Mouse (Mus musculus) cerebellum, postnatal 36 days (tissue): Measurements from ENCODE around the gene Dock2.

Source experiments
- DNase-seq, 2 experiments: peaks; one replicate each; pipeline ENCODE4 v3.0.0; 2021 to 2022; ENCODE audit warnings: mixed read lengths in 2 of 2

Dock2 gene

DNA sequence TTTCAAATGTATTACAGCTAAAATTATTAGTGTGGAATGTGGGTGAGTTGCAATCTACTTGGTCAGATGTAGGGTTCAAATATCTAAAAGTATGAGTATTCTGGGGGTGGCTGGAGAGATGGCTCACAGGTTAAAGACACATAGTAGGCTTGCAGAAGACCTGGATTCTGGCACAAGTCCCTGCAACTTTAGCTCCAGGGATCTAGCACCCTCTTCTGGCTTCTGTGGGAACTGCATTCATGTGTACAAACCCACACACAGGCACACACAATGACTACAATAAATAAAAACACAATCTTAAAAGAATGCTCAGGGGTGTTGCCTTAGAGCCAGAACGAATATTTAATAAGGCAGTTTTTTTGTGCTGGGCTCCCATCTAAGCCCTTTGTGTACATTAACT is 445.8 kb downstream of the Dock2 start:
- DNase-seq: no peak

DNA sequence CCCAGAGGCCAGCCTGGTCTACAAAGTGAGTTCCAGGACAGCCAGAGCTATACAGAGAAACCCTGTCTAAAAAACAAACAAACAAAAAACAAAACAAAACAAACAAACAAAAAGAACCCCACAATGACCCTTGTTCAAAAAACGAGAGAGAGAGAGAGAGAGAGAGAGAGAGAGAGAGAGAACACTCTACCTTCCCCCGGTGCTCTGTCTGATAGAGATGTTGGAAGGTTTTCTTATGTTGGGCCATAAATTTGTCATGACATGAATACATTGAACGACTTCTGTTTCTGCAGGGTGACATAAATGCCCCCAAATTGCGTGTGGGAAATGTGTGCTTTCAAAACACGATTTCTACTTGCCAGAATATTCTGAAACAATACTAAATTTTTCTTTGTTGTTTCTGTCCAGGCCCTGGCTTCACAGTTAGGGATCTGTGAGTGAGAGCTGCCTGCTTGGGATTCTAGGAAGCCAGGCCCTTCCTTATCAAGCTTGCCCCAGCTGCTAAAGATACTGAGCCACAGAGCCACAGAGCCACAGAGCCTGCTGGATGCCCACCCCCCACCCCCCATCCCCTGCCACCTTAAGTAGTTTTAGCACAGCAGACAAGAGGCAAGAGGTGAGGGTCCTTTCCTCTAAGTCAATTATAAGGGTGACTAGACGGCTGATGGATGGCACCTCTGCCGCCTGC is 451.2 kb downstream of the Dock2 start:
- no peak for DNase-seq

DNA sequence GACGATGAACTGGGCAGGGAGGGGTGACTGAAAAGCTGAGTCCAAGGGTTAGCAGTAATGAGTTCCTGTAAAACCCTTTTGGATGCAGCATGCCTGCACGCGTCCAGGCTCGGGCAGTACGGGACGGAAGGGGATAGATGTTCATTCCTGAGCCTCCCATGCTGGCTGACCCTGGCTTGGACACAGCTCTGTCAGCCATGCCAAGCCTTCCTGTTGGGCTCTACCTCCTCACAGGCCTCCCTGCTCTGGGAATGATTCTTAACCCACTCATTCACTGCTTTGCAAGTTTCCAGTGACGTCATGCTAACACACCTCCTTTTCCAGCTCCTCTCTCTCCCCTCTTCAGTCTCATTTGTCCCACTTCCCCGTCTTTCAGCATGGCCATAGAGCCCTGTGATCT is 460.0 kb downstream of the Dock2 start:
- no peak for DNase-seq

DNA sequence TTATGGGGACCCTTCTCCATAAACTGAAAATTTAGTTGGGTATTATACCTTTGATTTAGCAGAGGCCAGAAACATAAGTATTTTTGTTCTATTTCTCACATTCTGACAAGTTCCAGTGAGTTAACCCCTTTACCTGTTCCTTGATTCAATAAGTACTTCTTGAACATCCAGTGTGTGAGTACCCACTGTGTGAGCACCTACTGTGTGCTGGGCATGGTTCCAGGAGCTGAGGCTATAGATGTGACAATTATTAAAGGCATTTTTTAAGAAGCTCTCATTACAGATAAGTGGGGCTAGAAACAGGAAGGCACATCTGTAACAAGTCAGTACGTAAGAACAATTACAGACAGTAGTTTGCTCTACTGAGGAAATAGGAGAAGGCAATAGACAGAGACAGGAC is 464.4 kb downstream of the Dock2 start:
- no peak for DNase-seq

DNA sequence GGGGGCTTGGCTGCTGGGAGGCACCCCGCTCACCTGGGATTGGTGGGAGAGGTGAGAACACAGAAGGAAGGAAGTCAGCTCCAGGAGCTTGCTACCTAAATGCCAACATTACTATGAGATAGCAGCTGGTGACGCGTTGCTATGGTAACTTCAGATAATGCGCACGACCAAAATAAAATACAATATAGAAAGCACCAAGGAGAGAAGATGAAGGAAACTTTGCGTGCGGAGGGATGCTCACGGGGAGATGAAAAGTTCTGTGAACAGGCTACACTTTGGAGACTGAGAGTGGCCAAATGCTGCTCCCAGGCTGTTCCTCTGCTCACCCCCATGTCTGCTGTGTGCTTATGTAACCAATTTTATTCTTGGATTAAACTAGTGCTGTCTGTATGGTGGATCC is 466.7 kb downstream of the Dock2 start:
- DNase-seq: no peak

DNA sequence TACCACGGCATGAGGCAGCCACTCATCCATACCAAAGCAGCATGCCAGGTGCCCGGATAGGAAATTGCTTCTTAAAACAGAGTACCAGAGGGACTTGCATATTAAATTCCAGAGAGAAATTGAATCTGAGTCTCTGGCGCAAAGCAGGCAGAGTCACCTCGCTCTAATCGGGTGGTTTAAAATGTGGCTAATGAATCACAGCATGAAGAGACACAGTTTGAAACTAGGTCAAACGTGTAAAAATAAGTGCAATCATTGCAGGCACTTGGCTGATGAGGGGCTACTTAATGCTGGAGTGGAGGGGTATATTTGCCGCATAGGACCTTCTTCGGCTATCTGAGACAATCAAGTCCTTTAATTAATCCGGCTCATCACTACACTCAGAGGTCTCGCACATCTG is 467.5 kb downstream of the Dock2 start:
- no peak for DNase-seq

DNA sequence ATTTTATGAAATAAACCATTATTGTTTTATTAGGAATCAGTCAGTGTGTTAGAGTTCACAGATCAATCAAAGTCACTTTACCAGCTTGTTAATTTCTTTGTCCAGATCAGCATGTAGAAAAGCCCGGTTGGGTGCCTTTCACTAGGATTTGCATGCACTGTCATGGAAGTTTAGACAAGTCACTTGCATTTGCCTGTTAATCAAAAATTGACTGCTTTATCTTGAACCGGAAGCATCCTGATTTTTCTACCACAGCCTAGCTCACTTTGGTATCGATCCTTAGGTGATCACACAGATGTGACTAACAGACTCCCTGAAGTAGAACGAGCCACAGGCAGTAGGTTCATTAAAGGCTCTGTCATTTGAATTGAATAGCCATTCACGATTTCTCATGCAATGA is 468.3 kb downstream of the Dock2 start:
- DNase-seq: no peak

DNA sequence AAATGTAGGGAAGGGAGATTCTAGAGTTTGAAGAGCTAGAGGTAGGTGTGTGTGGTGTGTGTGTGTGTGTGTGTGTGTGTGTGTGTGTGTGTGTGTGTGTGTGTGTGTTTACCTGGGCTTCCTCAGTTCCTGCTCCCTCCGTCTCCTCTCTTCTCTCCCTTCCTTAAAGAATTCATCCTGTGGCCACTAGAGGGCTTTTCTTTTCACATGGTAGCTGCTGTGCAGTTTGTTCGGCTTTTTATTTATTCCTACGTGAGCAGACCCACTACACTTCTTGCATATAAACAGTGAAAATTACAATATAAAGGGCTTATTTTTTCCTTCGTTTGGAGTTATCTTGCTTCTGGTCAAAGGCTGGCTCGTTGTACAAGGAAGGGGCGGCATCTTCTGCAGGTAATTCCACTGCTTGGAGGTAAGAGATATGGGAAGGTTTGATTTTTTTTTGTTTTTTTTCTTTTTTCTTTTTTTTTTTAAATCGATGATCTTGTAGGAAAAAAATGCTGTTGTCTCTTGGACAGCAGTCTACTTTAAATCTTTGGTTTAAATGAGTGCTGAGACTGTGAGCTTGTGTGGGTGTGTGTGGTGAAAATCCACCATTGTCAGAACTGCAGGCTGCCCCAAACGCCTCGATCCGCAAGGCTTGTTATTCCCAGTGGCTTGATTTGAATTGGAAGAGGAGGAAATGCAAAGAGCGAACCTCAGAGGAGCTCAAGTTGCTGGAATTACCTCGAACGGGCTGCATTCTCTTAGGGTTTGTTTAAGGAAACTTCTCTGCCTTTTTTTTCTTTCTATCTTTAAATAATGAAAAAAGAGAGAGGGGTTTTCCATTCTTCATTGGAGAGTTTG is 468.9 kb downstream of the Dock2 start, which contains the start of gene Fam196b:
TSS of gene Fam196b (plus strand) at position 289 of the 846 bp plus-strand sequence.
- DNase-seq: peak in 1 of 2 experiments; percentile 31

DNA sequence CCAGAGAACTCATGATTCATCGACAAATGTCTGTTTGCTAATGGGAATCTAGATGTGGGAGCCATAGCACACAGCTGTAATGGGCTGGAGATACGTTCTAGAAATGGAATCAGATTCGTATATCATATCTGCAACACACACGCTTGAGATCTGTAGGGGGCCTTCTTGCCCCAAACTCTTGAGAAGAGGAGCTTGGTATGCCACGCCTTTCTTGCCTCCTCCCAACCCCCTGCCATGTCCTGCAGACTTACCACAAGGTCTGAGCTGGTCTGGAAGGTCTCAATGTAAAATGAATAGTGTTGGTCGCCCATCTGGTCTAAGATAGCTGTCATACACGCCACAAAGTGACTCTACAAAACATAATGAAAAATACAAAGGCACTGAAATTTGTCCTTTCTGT is 471.5 kb downstream of the Dock2 start:
- DNase-seq: no peak

DNA sequence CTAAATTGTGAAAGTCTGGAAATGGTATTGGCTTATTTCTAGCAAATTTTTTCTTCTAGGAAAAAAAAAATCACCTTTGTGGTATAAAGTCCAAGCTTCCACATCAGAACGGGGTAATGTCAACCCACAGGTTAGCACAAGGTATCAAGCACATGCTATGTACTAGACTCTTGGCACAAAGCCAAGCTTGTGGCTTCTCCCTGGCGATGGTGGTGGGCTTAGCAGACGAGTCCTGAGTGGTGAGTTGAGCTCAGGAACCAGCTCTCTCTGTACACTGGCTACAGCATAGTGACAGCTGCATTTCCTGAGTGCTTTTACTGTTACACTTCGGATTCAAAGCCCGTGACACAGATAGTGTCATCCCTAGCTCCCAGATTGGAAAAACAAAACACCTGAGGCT is 472.0 kb downstream of the Dock2 start:
- no peak for DNase-seq

DNA sequence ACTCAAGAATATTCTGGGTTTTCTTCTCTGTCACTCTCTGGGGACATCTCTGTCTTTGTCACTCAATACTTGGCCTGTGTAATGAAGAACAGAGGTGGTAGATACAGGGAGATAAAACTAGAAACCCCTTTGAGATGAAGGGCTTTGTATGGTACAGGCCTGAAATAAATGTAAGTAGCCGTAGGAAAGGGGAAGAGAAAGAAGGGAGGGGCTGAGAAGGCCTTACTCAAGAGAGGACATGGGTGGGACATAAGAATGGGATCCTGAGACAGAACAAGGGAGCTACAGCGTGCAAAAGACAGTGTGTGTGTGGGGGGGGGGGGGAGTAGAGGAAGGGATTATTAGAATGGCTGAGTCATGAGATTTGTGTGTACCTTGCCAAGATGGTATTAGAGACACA is 474.3 kb downstream of the Dock2 start:
- DNase-seq: no peak

DNA sequence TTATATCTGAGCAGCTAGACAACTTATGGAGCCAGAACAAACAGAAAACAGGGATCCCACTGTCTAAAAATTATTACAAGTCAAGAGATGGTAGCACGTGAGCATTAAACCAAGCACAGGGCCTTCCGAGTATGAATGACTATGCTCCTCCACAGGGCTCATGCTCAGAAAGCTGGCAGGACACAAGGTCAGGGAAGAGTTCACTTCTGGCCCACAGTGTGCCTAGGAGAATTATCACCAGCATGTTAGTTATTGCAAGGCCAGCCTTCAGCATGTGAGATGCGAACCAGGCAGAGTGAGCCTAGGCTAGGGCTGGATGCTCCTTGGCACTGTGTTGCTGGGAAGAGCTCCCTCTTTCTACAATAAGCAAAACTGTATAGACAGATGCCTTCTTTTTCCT is 475.0 kb downstream of the Dock2 start:
- no peak for DNase-seq

DNA sequence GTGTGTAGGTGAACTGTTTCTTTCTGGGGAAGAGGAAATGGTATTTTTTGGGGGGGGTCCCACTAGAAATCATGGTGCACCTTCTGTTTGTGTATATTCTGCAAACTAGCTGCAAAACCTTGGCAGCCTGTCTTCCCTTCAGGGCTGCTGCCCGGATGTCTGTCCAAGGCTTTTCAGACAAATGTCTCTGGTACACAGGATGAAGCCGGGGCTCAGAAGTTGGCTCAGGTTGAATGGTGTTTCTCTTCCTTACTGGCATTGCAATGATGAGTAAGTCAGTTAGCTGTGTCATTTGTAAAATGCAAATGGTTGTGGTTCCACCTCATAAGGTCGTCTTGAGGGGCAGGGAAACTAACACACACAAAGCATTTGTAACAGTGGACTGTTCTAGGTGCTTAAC is 477.5 kb downstream of the Dock2 start:
- DNase-seq: no peak

DNA sequence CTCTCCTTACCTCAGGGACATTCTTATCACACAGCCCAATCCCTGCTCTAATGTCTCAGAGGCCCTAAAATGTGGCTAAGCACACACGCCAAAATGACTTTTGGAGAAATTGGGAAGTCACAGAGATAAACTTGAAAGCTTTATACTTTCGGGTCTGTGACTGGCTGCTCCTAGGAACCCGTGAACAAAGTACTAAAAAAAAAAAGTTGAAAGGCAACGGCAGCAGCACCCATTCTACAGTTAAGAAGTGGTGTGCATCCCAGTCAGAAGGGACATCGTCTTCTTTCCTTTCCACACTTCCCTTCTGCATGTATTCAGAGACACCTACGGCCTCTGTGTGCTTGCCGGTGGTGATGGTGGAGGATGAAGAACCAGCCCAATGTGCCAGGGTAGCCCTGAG is 483.6 kb downstream of the Dock2 start:
- no peak for DNase-seq

DNA sequence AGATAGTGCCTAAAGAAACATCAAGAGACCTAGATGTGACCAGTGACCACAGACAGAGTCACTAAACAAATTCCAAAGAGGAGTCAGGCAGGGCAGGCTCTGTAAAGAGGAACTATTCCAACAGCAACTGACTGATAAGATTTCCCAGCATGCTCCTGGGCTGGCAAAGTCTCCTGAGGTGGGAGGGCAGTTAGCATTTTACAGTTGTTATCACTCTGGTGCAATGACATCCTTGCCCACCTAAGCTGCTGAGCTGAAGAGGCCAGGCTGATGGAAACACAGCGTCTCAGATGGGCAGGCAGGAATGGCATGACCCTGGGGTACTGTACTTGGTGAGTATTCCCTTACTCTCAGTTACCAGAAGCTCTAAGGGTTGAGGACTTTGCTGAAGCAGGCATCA is 484.1 kb downstream of the Dock2 start:
- no peak for DNase-seq

DNA sequence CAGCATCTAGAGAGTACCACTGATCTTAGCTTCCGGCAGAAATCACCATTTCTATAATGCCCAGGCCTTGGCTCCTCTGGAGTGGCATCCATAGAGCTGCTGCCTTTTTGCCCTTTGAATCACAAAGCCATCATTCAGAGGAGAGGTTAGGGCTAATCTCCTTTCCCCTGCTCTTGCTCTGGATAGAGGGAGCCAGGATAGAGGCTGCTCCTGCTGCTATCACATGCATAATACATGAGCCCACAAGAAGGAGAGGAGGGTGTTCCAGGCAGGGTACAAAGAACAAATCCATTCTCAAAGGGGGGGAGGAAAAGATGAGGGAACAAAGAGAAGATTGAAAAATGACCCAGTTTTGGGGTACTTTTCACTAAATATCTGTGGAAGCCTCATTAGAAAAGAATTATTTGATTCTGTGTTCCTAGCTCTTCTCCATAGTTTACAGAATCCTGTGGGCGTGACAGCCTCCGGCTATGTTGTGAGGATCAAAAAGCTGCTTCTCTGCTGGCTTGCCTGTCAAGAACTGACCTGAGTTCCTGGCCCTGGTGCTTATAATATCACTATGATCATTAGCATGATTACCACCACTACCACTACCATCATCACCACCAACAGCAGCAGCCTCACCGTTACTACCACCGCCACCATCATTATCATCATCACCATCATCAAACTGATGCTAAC is 485.9 kb downstream of the Dock2 start:
- no peak for DNase-seq

DNA sequence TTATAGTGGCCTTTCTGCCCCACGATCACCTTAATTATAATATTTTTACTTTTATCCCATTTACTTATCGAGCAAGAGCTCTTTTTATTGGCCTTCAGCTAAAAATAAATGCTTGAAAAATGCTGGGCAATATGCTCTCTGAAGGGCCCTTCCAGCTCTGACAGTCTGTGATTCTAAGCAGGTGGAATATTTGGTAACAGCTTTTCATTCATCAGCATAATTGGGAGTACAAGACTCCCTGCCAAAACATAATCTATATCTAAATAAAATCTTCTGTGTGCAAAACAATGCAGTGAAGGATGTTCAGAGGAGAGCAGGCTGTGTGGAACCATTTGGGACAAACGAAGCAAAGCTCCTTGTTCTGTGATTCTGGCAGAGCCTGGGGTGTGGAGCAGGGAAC is 492.4 kb downstream of the Dock2 start:
- no peak for DNase-seq

DNA sequence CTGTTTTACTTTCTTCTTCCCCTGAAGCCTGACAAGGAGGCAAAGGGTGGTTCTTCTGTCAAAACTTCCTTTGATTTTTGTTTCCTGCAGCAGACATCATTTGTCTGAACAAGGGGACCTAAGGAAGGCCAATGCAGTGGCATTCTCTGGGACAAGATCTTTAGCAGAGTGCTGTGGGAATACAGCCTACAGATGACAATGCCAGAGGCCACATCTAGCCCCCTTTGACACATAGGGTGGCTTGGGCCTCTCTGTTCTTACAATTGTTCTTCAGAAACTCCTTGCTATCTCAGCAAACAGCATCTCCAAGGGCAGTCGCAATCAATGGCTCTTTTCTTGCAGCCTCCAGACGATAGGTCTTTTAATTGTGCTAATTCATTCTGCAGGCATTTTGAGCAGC is 493.0 kb downstream of the Dock2 start:
- DNase-seq: no peak

DNA sequence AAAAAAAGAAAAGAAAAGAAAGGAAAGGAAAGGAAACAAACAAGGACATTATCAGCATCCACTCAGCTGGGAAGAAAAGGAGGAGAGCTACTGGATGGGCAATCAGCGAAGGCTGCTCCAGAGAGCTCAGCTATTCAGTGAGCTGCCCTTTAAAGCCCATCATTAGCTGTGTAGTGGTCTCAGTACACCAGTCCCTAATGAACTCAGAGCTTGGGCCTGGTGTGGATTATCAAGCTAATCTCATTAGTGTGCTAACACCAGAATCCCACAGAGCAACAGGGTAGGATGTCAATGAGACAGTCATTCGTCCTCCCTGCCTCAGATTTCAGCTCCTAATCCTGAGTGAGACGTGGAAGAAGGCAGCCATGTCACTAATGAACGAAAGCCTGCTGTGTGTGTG is 493.4 kb downstream of the Dock2 start:
- DNase-seq: no peak

DNA sequence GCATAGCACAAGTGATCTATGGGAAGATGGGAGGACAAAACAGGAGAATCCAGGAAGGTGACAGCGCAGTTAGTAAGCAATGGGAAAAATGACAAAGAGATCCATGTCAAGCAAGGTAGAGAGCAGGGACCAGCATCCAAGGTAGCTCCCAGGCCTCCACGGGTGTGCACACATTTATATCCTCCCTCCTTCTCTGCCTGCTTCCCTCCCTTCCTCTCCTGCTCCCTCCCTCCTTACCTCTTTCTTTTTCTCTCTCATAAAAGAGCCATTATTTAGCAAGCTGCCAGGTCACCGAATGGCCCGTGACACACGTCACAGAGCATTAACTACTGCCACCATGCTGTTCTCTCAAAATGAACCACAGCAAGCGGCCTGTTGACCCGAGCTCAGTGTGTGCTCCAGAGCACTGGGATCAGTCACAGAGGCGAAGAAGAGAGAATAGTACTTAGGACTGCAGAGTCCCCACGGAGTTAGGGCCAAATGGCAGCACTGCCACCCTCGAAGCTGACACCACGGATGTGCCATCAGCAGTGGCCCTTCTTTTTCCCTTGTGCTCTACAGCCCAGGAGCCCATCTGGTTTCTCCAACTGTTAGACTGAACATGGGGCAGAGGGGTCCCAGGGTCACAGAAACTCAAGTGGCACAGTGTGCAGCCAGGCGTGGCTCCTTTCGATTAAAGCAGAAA is 499.4 kb downstream of the Dock2 start:
- DNase-seq: no peak

DNA sequence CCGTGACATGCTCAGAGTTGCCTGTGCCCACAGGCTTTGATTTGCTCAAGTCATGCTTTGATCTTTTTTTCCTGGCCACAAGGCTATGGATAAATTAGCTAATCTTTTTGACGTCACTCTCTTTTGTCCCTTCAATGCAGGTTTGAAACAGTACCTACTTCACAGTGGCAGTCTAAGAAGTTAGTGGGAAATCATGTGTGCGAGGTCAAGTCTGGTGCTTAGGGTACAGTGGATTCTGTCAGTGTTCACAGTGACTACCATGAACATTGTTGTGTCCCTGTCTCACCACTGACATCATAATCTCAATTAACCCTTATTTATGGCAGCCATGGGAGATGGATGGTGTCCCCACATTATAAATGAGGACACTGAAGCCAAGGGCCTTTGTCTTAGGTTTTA is 506.6 kb downstream of the Dock2 start:
- DNase-seq: no peak

DNA sequence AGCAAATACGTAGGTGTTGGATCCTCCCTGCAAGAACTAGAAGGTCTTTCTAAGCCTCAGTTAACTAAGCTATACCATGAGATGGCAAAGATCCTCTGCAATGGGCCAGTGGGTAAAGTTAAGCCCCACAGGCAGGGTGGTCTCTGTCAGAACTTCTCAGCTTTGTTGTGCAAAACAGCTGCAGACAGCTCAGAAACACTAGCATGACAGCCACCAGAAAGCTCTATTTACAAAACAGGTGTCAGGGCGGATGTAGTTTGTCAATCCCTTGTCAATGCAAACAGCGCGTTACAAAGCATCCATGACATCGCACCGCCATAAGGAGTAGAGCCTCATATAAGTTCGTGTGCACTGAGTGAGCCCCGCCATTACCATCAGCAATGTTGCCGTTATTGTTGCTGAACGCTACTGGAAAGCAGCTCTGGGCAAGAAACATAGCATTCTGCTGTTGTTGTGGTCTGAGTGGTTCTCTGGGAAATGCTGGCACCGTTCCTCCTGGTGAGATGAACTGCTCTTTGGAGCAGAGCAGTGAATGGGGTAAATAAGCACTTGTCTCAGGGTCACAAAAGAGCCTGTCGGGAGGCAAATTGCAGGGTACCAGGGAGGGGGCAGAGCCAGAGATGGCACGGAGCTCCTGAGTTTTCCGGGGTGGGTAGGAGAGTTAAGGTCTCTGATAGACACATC is 507.2 kb downstream of the Dock2 start:
- DNase-seq: no peak

DNA sequence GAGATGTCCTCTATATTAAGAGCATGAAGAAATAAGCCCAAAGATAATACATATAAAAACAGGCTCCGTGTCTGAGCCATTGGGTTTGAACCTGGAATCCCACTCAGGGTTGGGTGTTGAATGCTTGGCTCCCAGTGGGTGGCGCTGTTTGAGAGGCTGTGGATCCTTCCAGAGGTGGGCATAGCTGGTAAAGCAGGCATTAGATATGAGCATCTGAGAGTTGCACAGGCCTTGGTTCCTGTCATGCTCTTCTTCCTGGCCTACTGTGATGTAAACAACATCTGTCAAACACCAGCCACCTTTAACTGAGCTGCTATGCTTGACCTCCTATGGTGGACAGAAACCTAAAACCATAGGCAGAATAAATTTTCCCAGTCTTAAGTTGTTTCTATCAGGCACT is 507.8 kb downstream of the Dock2 start:
- DNase-seq: no peak
